Mouse (Mus musculus) kidney, postnatal 10 days (tissue): ENCODE results near the gene Rabl6.
A peak's percentile ranks its signal among the peaks of the same experiment; 100 is the strongest.

Experiments
- DNase-seq: peaks from one replicate; pipeline ENCODE4 v3.0.0; 2021; ENCODE audit warnings: mixed read lengths

Gene Rabl6

GRCm38 (mm10) chr2:25536531-25536930 is 71.8 kb downstream of the Rabl6 start:
- DNase-seq, result no peak

- no peak for DNase-seq
Observed at GRCm38 (mm10) chr2:25534866-25535182, 73.5 kb downstream of the Rabl6 start.

- DNase-seq, result peak; percentile 67
Observed at GRCm38 (mm10) chr2:25534178-25534865, 74.0 kb downstream of the Rabl6 start.

- DNase-seq, result no peak
Observed at GRCm38 (mm10) chr2:25533707-25534106, 74.6 kb downstream of the Rabl6 start.
